Mouse (Mus musculus) forebrain, embryonic 12.5 days (tissue): ENCODE data around the gene Spsb1. TPM values are rescaled to one million over a fixed set of nuclear protein-coding genes. Genes with fewer than 3 reads are reported as not detected.

ENCODE experiments used
- polyA plus RNA-seq: library from polyadenylated mRNA; unstranded; fragments of >200 nt; fragmentation: Nextera tagmentation; extraction: Ambion mirVana; gene quantifications from 2 replicates; pipeline ENCODE4 v1.2.1, GENCODE M21; 2016

Spsb1 gene
- polyA plus RNA-seq, 1 experiment from 2014 or later = 8.1 TPM

Other genes with a start within 250 kb of the Spsb1 start
- 39.4 and 41.0 TPM in 2 replicates for gene Tmem201, start 217.0 kb downstream of the Spsb1 start, polyA plus RNA-seq
- gene Slc25a33, start 180.8 kb downstream of the Spsb1 start, polyA plus RNA-seq = 12.1 and 12.6 TPM in 2 replicates
- gene H6pd, start 54.0 kb upstream of the Spsb1 start, polyA plus RNA-seq = 2.8 and 3.0 TPM in 2 replicates
- gene Gpr157, start 132.3 kb upstream of the Spsb1 start, polyA plus RNA-seq = 0.32 and 0.54 TPM in 2 replicates
- gene Slc2a5, start 164.2 kb upstream of the Spsb1 start, polyA plus RNA-seq = 1.1 and 1.3 TPM in 2 replicates
- not detected in 2 replicates for gene Slc2a7, start 193.9 kb upstream of the Spsb1 start, polyA plus RNA-seq
- gene Car6, start 246.3 kb upstream of the Spsb1 start, polyA plus RNA-seq = not detected in 2 replicates